Mouse (Mus musculus) liver, embryonic 12.5 days (tissue): ENCODE results near the gene Trappc10. TPM values are rescaled to one million over a fixed set of nuclear protein-coding genes. Genes with fewer than 3 reads are reported as not detected.
A peak's percentile ranks its signal among the peaks of the same experiment; 100 is the strongest.

ENCODE experiments used
- ATAC-seq: fragments of 200-750 bp; cut with Nextera tagmentation; 2 replicates; pipeline ENCODE4 v1.8.0; 2017; ENCODE audit warnings: moderate number of reproducible peaks, mild to moderate bottlenecking, moderate library complexity
- H3K27ac ChIP-seq: fragments of 300-500 bp; sonication (generic); 2 replicates; pipeline ENCODE4 v1.5.1; 2016; ENCODE audit warnings: mild to moderate bottlenecking
- H3K27me3 ChIP-seq: fragments of 300-500 bp; sonication (generic); replicated peaks from 2 replicates; pipeline ENCODE4 v1.6.1; 2016; ENCODE audit warnings: mild to moderate bottlenecking, moderate library complexity
- H3K36me3 ChIP-seq: fragments of 300-500 bp; sonication (generic); 2 replicates; pipeline ENCODE4 v1.6.1; 2016; ENCODE audit warnings: mild to moderate bottlenecking, moderate library complexity
- H3K4me1 ChIP-seq: fragments of 300-500 bp; sonication (generic); 2 replicates; pipeline ENCODE4 v1.6.1; 2016
- H3K4me2 ChIP-seq: fragments of 300-500 bp; sonication (generic); 2 replicates; pipeline ENCODE4 v1.6.1; 2016; ENCODE audit warnings: mild to moderate bottlenecking, moderate library complexity
- H3K4me3 ChIP-seq: fragments of 300-500 bp; sonication (generic); 2 replicates; pipeline ENCODE4 v1.5.1; 2016; ENCODE audit warnings: mild to moderate bottlenecking, moderate library complexity
- H3K9ac ChIP-seq: fragments of 300-500 bp; sonication (generic); 2 replicates; pipeline ENCODE4 v1.6.1; 2016; ENCODE audit warnings: mild to moderate bottlenecking, moderate library complexity
- H3K9me3 ChIP-seq: fragments of 300-500 bp; sonication (generic); replicated peaks from 2 replicates; pipeline ENCODE4 v1.6.1; 2016; ENCODE audit warnings: mild to moderate bottlenecking, moderate library complexity
- WGBS: fragments of 180-500 bp; shearing (Covaris S2); methylation state at CpG from one replicate; pipeline ENCODE4 v1.1.7; 2016; ENCODE audit not compliant: insufficient replicate concordance; 5-methylcytosine and 5-hydroxymethylcytosine counted together
- polyA plus RNA-seq: library from polyadenylated mRNA; unstranded; fragments of >200 nt; fragmentation: Nextera tagmentation; extraction: Ambion mirVana; gene quantifications from 2 replicates; pipeline ENCODE4 v1.2.1, GENCODE M21; 2016

The Trappc10 gene
- polyA plus RNA-seq, 1 experiment from 2014 or later = 21.9 TPM

GRCm38 (mm10) chr10:78228560-78228928, 15.9 kb downstream of the Trappc10 start:
- WGBS = 89% methylated on average over 5 of the region's 5 CpGs
- no peak overlapping the region for H3K9ac ChIP-seq
- H3K27ac ChIP-seq = no peak overlapping the region
- no peaks in the 10 kb centered on the region for H3K27me3 ChIP-seq
- H3K4me1 ChIP-seq = peaks cover 26% of the 10 kb centered on the region
- no peak overlapping the region for H3K4me3 ChIP-seq
- H3K4me2 ChIP-seq = no peak overlapping the region
- no peak for ATAC-seq
- H3K9me3 ChIP-seq = no peaks in the 10 kb centered on the region
- H3K36me3 ChIP-seq = peaks cover 78% of the 10 kb centered on the region

- Histone ChIP-seq H3K4me3 (no peak overlapping the region), H3K4me1 (peaks cover 21% of the 10 kb centered on the region), H3K4me2 (no peak overlapping the region), H3K27ac (no peak overlapping the region), H3K9ac (no peak overlapping the region), H3K27me3 (no peaks in the 10 kb centered on the region), H3K9me3 (no peaks in the 10 kb centered on the region), H3K36me3 (peaks cover 78% of the 10 kb centered on the region)
- no peak for ATAC-seq
- 81% methylated on average over 8 of the region's 8 CpGs for WGBS
Measured at GRCm38 (mm10) chr10:78227875-78228559, 16.4 kb downstream of the Trappc10 start.

GRCm38 (mm10) chr10:78224136-78224535, 20.3 kb downstream of the Trappc10 start:
- no peak for ATAC-seq
- Histone ChIP-seq H3K9ac (no peak overlapping the region), H3K4me1 (peaks cover 27% of the 10 kb centered on the region), H3K4me2 (no peak overlapping the region), H3K27me3 (no peaks in the 10 kb centered on the region), H3K27ac (no peak overlapping the region), H3K4me3 (no peak overlapping the region), H3K36me3 (peaks cover 90% of the 10 kb centered on the region), H3K9me3 (no peaks in the 10 kb centered on the region)
- 87% methylated on average over 6 of the region's 6 CpGs for WGBS

- ATAC-seq = no peak
- peaks cover 90% of the 10 kb centered on the region for H3K36me3 ChIP-seq
- H3K4me3 ChIP-seq = no peak overlapping the region
- no peak overlapping the region for H3K9ac ChIP-seq
- WGBS = 79% methylated on average over 4 of the region's 4 CpGs
- no peak overlapping the region for H3K27ac ChIP-seq
- H3K9me3 ChIP-seq = no peaks in the 10 kb centered on the region
- no peak overlapping the region for H3K4me2 ChIP-seq
- H3K4me1 ChIP-seq = peaks cover 33% of the 10 kb centered on the region
- no peaks in the 10 kb centered on the region for H3K27me3 ChIP-seq
Measured at GRCm38 (mm10) chr10:78222908-78223307, 21.5 kb downstream of the Trappc10 start.

GRCm38 (mm10) chr10:78221315-78221714, 23.1 kb downstream of the Trappc10 start:
- H3K9me3 ChIP-seq = no peaks in the 10 kb centered on the region
- no peak overlapping the region for H3K4me3 ChIP-seq
- H3K9ac ChIP-seq = no peak overlapping the region
- 87% methylated on average over 7 of the region's 7 CpGs for WGBS
- no peak overlapping the region for H3K4me2 ChIP-seq
- peak overlapping the region; percentile 37; the same call in 1 of the 2 replicates for H3K27ac ChIP-seq
- no peaks in the 10 kb centered on the region for H3K27me3 ChIP-seq
- ATAC-seq = no peak
- H3K4me1 ChIP-seq = peaks cover 46% of the 10 kb centered on the region
- H3K36me3 ChIP-seq = peaks cover 91% of the 10 kb centered on the region

GRCm38 (mm10) chr10:78219528-78219927, 24.9 kb downstream of the Trappc10 start:
- no peak for ATAC-seq
- H3K9me3 ChIP-seq = no peaks in the 10 kb centered on the region
- no peak overlapping the region for H3K4me2 ChIP-seq
- WGBS = 80% methylated on average over 1 of the region's 1 CpGs
- H3K9ac ChIP-seq = no peak overlapping the region
- H3K4me1 ChIP-seq = peaks cover 55% of the 10 kb centered on the region
- no peak overlapping the region for H3K4me3 ChIP-seq
- peak overlapping the region; percentile 15; the same call in 1 of the 2 replicates for H3K27ac ChIP-seq
- peaks cover 98% of the 10 kb centered on the region for H3K36me3 ChIP-seq
- H3K27me3 ChIP-seq = no peaks in the 10 kb centered on the region

GRCm38 (mm10) chr10:78218576-78218975, 25.9 kb downstream of the Trappc10 start:
- no peak overlapping the region for H3K4me3 ChIP-seq
- no peak overlapping the region for H3K4me2 ChIP-seq
- no peak overlapping the region for H3K9ac ChIP-seq
- peaks cover 98% of the 10 kb centered on the region for H3K36me3 ChIP-seq
- WGBS = 82% methylated on average over 6 of the region's 6 CpGs
- H3K9me3 ChIP-seq = no peaks in the 10 kb centered on the region
- peak overlapping the region; percentile 91 for H3K27ac ChIP-seq
- peaks cover 55% of the 10 kb centered on the region for H3K4me1 ChIP-seq
- H3K27me3 ChIP-seq = no peaks in the 10 kb centered on the region
- ATAC-seq = no peak

- Histone ChIP-seq H3K27ac (peak overlapping the region; percentile 91), H3K9ac (peak overlapping the region; percentile 36), H3K27me3 (no peaks in the 10 kb centered on the region), H3K4me2 (peak overlapping the region; percentile 55), H3K4me3 (0 out of 2 replicates have a peak overlapping the region, but pooled peaks have one; percentile 6), H3K4me1 (peaks cover 52% of the 10 kb centered on the region), H3K36me3 (peaks cover 100% of the 10 kb centered on the region), H3K9me3 (no peaks in the 10 kb centered on the region)
- peak; percentile 100 for ATAC-seq
- 48% methylated on average over 6 of the region's 6 CpGs for WGBS
Measured at GRCm38 (mm10) chr10:78216376-78217083, 27.9 kb downstream of the Trappc10 start.

- Histone ChIP-seq H3K4me3 (no peak overlapping the region), H3K9ac (no peak overlapping the region), H3K36me3 (peaks cover 100% of the 10 kb centered on the region), H3K4me1 (peaks cover 37% of the 10 kb centered on the region), H3K9me3 (no peaks in the 10 kb centered on the region), H3K27ac (peak overlapping the region; percentile 91; the same call in 1 of the 2 replicates), H3K27me3 (no peaks in the 10 kb centered on the region), H3K4me2 (no peak overlapping the region)
- WGBS = 90% methylated on average over 9 of the region's 9 CpGs
- no peak for ATAC-seq
Measured at GRCm38 (mm10) chr10:78214371-78214770, 30.1 kb downstream of the Trappc10 start.

- no peak overlapping the region for H3K9ac ChIP-seq
- no peaks in the 10 kb centered on the region for H3K27me3 ChIP-seq
- no peaks in the 10 kb centered on the region for H3K9me3 ChIP-seq
- H3K4me3 ChIP-seq = no peak overlapping the region
- peaks cover 99% of the 10 kb centered on the region for H3K36me3 ChIP-seq
- H3K4me2 ChIP-seq = no peak overlapping the region
- H3K27ac ChIP-seq = no peak overlapping the region
- no peak for ATAC-seq
- 76% methylated on average over 6 of the region's 6 CpGs for WGBS
- peaks cover 15% of the 10 kb centered on the region for H3K4me1 ChIP-seq
Measured at GRCm38 (mm10) chr10:78211311-78211710, 33.1 kb downstream of the Trappc10 start.

- Histone ChIP-seq H3K27ac (no peak overlapping the region), H3K4me1 (peaks cover 14% of the 10 kb centered on the region), H3K36me3 (peaks cover 100% of the 10 kb centered on the region), H3K9me3 (no peaks in the 10 kb centered on the region), H3K4me2 (no peak overlapping the region), H3K9ac (0 out of 2 replicates have a peak overlapping the region, but pooled peaks have one; percentile 31), H3K4me3 (no peak overlapping the region), H3K27me3 (no peaks in the 10 kb centered on the region)
- peak; percentile 69 for ATAC-seq
- WGBS = 37% methylated on average over 4 of the region's 4 CpGs
Measured at GRCm38 (mm10) chr10:78201182-78201581, 43.3 kb downstream of the Trappc10 start.

GRCm38 (mm10) chr10:78192933-78193332, 51.5 kb downstream of the Trappc10 start:
- Histone ChIP-seq H3K9me3 (no peaks in the 10 kb centered on the region), H3K4me1 (no peaks in the 10 kb centered on the region), H3K36me3 (peaks cover 100% of the 10 kb centered on the region), H3K27ac (no peak overlapping the region), H3K27me3 (no peaks in the 10 kb centered on the region), H3K4me2 (no peak overlapping the region), H3K4me3 (no peak overlapping the region), H3K9ac (no peak overlapping the region)
- ATAC-seq = no peak
- 81% methylated on average over 5 of the region's 5 CpGs for WGBS
